Mouse (Mus musculus): ENCODE data around the gene Gm10160. TPM values are rescaled to one million over a fixed set of nuclear protein-coding genes. Genes with fewer than 3 reads are reported as not detected.

Gm10160 gene
- polyA plus RNA-seq, 2 experiments: not detected

DNA sequence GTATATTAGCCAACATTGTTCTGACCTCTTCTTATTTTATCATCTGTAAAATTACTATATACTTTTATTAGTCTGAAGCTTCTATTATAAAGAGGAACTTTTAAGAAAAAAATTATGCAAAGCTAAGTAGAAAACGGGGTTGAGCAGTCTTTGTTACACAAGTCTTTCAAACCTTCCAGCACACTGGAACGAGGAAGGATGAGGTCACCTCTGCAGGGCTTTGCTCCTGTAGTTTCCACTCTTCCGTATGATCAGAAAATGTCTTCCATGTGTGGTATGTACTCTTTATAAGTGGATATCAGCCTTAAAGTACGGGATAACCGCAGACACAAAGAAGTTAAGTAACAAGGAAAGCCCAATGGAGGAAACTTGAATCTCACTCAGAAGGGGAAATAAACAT lies 20.2 kb downstream of the Gm10160 start:
- H3K36me3 ChIP-seq (replicated peaks; ENCODE audit: control insufficient read depth, insufficient read depth, low read depth): no peaks in the 10 kb centered on the region
- no peaks in the 10 kb centered on the region for H3K27me3 ChIP-seq (ENCODE audit: control insufficient read depth, insufficient read depth, low read length)
- no peak overlapping the region for H3K4me2 ChIP-seq (ENCODE audit: low read depth)
- DNase-seq (ENCODE audit: low read depth in 3 of 3, low spot score in 3 of 3) (no peak), ATAC-seq (ENCODE audit: insufficient read depth) (no peak)
- no peaks in the 10 kb centered on the region for H3K4me1 ChIP-seq (replicated peaks; ENCODE audit: control insufficient read depth in 2 of 2, insufficient read depth in 2 of 2, low read length in 1 of 2)
- no peak overlapping the region for H3K27ac ChIP-seq
- H3K4me3 ChIP-seq (ENCODE audit: insufficient read depth in 1 of 2, low read depth in 2 of 2, low read length in 2 of 2): no peak overlapping the region
- TF ChIP-seq CTCF (IDR thresholded peaks at IDR 0.05; ENCODE audit: low read depth) (no peak), EP300 (IDR thresholded peaks at IDR 0.05; ENCODE audit: low read depth) (no peak)
- no peak overlapping the region for H3K9ac ChIP-seq (replicated peaks)
- WGBS (ENCODE audit: insufficient replicate concordance): 64% methylated on average over 5 of the region's 5 CpGs
- no peaks in the 10 kb centered on the region for H3K9me3 ChIP-seq (ENCODE audit: control insufficient read depth, low read length)

GRCm38 (mm10) chr7:81834847-81835246 lies 20.7 kb downstream of the Gm10160 start:
- no peak overlapping the region for H3K9ac ChIP-seq (replicated peaks)
- no peak overlapping the region for H3K27ac ChIP-seq
- no peak for ATAC-seq (ENCODE audit: insufficient read depth)
- H3K36me3 ChIP-seq (replicated peaks; ENCODE audit: control insufficient read depth, insufficient read depth, low read depth): no peaks in the 10 kb centered on the region
- H3K4me3 ChIP-seq (ENCODE audit: insufficient read depth in 1 of 2, low read depth in 2 of 2, low read length in 2 of 2): no peak overlapping the region
- H3K4me1 ChIP-seq (replicated peaks; ENCODE audit: control insufficient read depth in 2 of 2, insufficient read depth in 2 of 2, low read length in 1 of 2): peaks cover 0 to 2% of the 10 kb centered on the region in 2 experiments; a peak in 2 of 4 replicates
- DNase-seq (ENCODE audit: low read depth in 3 of 3, low spot score in 3 of 3): no peak
- H3K9me3 ChIP-seq (ENCODE audit: control insufficient read depth, low read length): no peaks in the 10 kb centered on the region
- TF ChIP-seq EP300 (IDR thresholded peaks at IDR 0.05; ENCODE audit: low read depth): no peak
- TF ChIP-seq CTCF (IDR thresholded peaks at IDR 0.05; ENCODE audit: low read depth): no peak
- no peak overlapping the region for H3K4me2 ChIP-seq (ENCODE audit: low read depth)
- no peaks in the 10 kb centered on the region for H3K27me3 ChIP-seq (ENCODE audit: control insufficient read depth, insufficient read depth, low read length)

- DNase-seq (ENCODE audit: low read depth in 3 of 3, low spot score in 3 of 3) (peak; percentile 64 to 68 (median 65)), ATAC-seq (ENCODE audit: insufficient read depth) (peak; percentile 89)
- TF ChIP-seq CTCF (IDR thresholded peaks at IDR 0.05; ENCODE audit: low read depth): no peak
- TF ChIP-seq EP300 (IDR thresholded peaks at IDR 0.05; ENCODE audit: low read depth): no peak
- Histone ChIP-seq H3K36me3 (replicated peaks; ENCODE audit: control insufficient read depth, insufficient read depth, low read depth) (no peaks in the 10 kb centered on the region), H3K9me3 (ENCODE audit: control insufficient read depth, low read length) (no peaks in the 10 kb centered on the region), H3K9ac (replicated peaks) (peak within 1 kb of the TSS; percentile 80), H3K4me3 (ENCODE audit: insufficient read depth in 1 of 2, low read depth in 2 of 2, low read length in 2 of 2) (peak within 1 kb of the TSS; percentile 75 to 90), H3K27me3 (ENCODE audit: control insufficient read depth, insufficient read depth, low read length) (no peaks in the 10 kb centered on the region), H3K4me2 (ENCODE audit: low read depth) (peak within 1 kb of the TSS; percentile 94), H3K27ac (peak within 1 kb of the TSS; percentile 65), H3K4me1 (replicated peaks; ENCODE audit: control insufficient read depth in 2 of 2, insufficient read depth in 2 of 2, low read length in 1 of 2) (peaks cover 13 to 22% of the 10 kb centered on the region in 2 experiments)
- WGBS (ENCODE audit: insufficient replicate concordance): under 1% methylated on average over 57 of the region's 58 CpGs
Measured at GRCm38 (mm10) chr7:81829379-81829894, 26.2 kb downstream of the Gm10160 start, which contains the start of gene Btbd1. Btbd1 (minus strand) TSS chr7:81829431.

DNA sequence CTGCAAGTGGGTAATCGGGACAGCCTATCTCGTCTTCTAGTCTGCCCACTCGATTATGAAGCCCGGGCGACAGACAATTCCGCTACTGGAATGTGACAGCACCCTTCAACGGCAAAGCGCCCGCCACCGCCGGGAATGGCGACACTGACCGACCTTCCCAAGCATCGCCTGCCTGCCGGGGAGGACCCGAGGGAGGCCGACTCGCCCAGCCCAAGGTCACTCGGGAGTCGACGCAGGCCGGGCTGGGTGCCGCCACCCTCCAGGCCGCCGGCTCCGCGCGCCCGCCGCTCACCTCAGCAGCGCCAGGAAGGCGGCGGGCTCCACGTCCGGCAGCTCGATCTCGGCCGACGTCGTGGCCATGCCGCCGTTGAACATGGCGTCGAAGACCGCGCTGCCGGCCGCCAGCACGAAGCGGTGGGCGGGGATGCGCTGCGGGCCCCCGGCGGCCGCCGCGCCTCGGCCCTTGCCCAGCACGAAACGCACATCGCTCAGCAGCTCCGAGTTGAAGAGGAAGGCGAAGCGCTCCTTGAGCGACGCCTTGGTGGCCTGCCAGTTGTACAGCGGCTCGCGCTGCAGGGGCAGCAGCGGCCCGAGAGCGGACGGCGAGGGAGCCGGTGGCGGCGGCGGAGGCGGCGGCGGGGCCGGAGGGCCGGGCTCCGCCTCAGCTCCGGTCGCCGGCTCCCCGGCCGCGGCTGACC lies 26.8 kb downstream of the Gm10160 start:
- TF ChIP-seq EP300 (IDR thresholded peaks at IDR 0.05; ENCODE audit: low read depth): no peak
- TF ChIP-seq CTCF (IDR thresholded peaks at IDR 0.05; ENCODE audit: low read depth): no peak
- H3K36me3 ChIP-seq (replicated peaks; ENCODE audit: control insufficient read depth, insufficient read depth, low read depth): no peaks in the 10 kb centered on the region
- no peaks in the 10 kb centered on the region for H3K27me3 ChIP-seq (ENCODE audit: control insufficient read depth, insufficient read depth, low read length)
- H3K9me3 ChIP-seq (ENCODE audit: control insufficient read depth, low read length): no peaks in the 10 kb centered on the region
- H3K27ac ChIP-seq: peak overlapping the region; percentile 65
- under 1% methylated on average over 74 of the region's 91 CpGs for WGBS (ENCODE audit: insufficient replicate concordance)
- DNase-seq (ENCODE audit: low read depth in 3 of 3, low spot score in 3 of 3) (no peak), ATAC-seq (ENCODE audit: insufficient read depth) (peak; percentile 65)
- H3K4me2 ChIP-seq (ENCODE audit: low read depth): peak overlapping the region; percentile 94
- H3K4me1 ChIP-seq (replicated peaks; ENCODE audit: control insufficient read depth in 2 of 2, insufficient read depth in 2 of 2, low read length in 1 of 2): peaks cover 13 to 22% of the 10 kb centered on the region in 2 experiments
- H3K9ac ChIP-seq (replicated peaks): peak overlapping the region; percentile 80
- H3K4me3 ChIP-seq (ENCODE audit: insufficient read depth in 1 of 2, low read depth in 2 of 2, low read length in 2 of 2): peak overlapping the region; percentile 75 to 90

- Histone ChIP-seq H3K4me3 (ENCODE audit: insufficient read depth in 1 of 2, low read depth in 2 of 2, low read length in 2 of 2) (peak overlapping the region; percentile 75 to 90), H3K4me2 (ENCODE audit: low read depth) (peak overlapping the region; percentile 94), H3K9ac (replicated peaks) (peak overlapping the region; percentile 80), H3K4me1 (replicated peaks; ENCODE audit: control insufficient read depth in 2 of 2, insufficient read depth in 2 of 2, low read length in 1 of 2) (peaks cover 13 to 22% of the 10 kb centered on the region in 2 experiments), H3K27me3 (ENCODE audit: control insufficient read depth, insufficient read depth, low read length) (no peaks in the 10 kb centered on the region), H3K27ac (peak overlapping the region; percentile 65), H3K9me3 (ENCODE audit: control insufficient read depth, low read length) (no peaks in the 10 kb centered on the region), H3K36me3 (replicated peaks; ENCODE audit: control insufficient read depth, insufficient read depth, low read depth) (no peaks in the 10 kb centered on the region)
- WGBS (ENCODE audit: insufficient replicate concordance): 18% methylated on average over 17 of the region's 17 CpGs
- DNase-seq (ENCODE audit: low read depth in 3 of 3, low spot score in 3 of 3) (no peak), ATAC-seq (ENCODE audit: insufficient read depth) (no peak)
- TF ChIP-seq CTCF (IDR thresholded peaks at IDR 0.05; ENCODE audit: low read depth): no peak
- TF ChIP-seq EP300 (IDR thresholded peaks at IDR 0.05; ENCODE audit: low read depth): no peak
Measured at GRCm38 (mm10) chr7:81827806-81828667, 27.6 kb downstream of the Gm10160 start.

Data from liver, embryonic 14.5 days (tissue).